In the genomic region with DNA sequence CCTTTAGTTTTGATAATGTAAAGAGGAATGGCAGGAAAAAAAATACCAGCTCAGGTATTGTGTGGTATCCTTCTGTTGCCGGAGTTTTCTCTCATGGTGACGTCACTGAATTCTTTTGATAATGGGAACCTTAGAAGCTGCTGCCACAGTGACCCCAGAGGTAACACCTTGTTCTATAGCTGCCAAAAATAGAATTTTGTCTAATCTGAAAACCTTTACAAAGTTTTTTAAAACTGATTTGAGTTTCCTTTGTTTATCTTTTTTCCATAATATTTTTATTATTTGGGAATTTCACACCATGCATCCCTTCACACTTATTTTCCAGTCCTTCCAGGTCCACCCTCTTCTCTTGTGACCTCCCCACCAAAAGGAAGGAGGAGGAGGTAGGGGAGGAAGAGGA, we compare ENCODE assay signal across 38 mouse cellular contexts. TPM values are rescaled to one million over a fixed set of nuclear protein-coding genes. Genes with fewer than 3 reads are reported as not detected.
"Had no signal": no experiment of that assay in that cellular context is flagged by ENCODE, and none has a peak within 500 bp of the region (broad histone marks: within the 10 kb centered on the region; RNA-seq: fewer than 3 reads in every experiment).

A gene (minus strand): TSS at position 101 of the 400 bp plus-strand sequence.

- H3K4me3 ChIP-seq: embryonic facial prominence, embryonic 10.5 days; embryonic facial prominence, embryonic 12.5 days; embryonic facial prominence, embryonic 13.5 days; embryonic facial prominence, embryonic 15.5 days; erythroblast, embryonic 14.5 days; forebrain, embryonic 10.5 days; forebrain, embryonic 12.5 days; forebrain, embryonic 13.5 days; forebrain, embryonic 15.5 days; gastrocnemius, adult 2 months; heart, adult 2 months had no signal

- H3K4me1 ChIP-seq: embryonic facial prominence, embryonic 10.5 days; embryonic facial prominence, embryonic 12.5 days; embryonic facial prominence, embryonic 13.5 days; embryonic facial prominence, embryonic 15.5 days; forebrain, embryonic 10.5 days; forebrain, embryonic 12.5 days; forebrain, embryonic 13.5 days; forebrain, embryonic 15.5 days had no signal

- DNase-seq: cerebellum, adult 8-10 months; cerebellum, adult 9-10 months; cerebellum, adult 9-11 months; cerebellum, postnatal 10 days; cerebellum, postnatal 14 days; cerebellum, postnatal 25 days; cerebellum, postnatal 36 days; embryo, embryonic 11 days; forebrain, postnatal 0 days; gastrocnemius, adult 2 months; gastrocnemius, postnatal 10 days; gastrocnemius, postnatal 14 days; gastrocnemius, postnatal 25 days; gastrocnemius, postnatal 36 days; heart, adult 18-20 months; heart, adult 2 months had no signal

- H3K27me3 ChIP-seq: embryonic facial prominence, embryonic 12.5 days; embryonic facial prominence, embryonic 13.5 days; embryonic facial prominence, embryonic 15.5 days; forebrain, embryonic 12.5 days; forebrain, embryonic 13.5 days; forebrain, embryonic 15.5 days had no signal

- H3K36me3 ChIP-seq: embryonic facial prominence, embryonic 10.5 days; embryonic facial prominence, embryonic 12.5 days; embryonic facial prominence, embryonic 13.5 days; embryonic facial prominence, embryonic 15.5 days; forebrain, embryonic 10.5 days; forebrain, embryonic 12.5 days; forebrain, embryonic 15.5 days had no signal

- ATAC-seq: forebrain, embryonic 13.5 days; forebrain, embryonic 14.5 days; forebrain, embryonic 15.5 days; forebrain, embryonic 16.5 days; forebrain, postnatal 0 days had no signal

- H3K27ac ChIP-seq: embryonic facial prominence, embryonic 10.5 days; embryonic facial prominence, embryonic 12.5 days; embryonic facial prominence, embryonic 13.5 days; embryonic facial prominence, embryonic 15.5 days; forebrain, embryonic 10.5 days; forebrain, embryonic 12.5 days; forebrain, embryonic 13.5 days; forebrain, embryonic 15.5 days; gastrocnemius, adult 2 months; heart, adult 2 months had no signal

- H3K9me3 ChIP-seq: embryonic facial prominence, embryonic 12.5 days; embryonic facial prominence, embryonic 15.5 days; forebrain, embryonic 10.5 days; forebrain, embryonic 12.5 days; forebrain, embryonic 13.5 days; forebrain, embryonic 15.5 days had no signal

RNA-seq across cellular contexts. Expression of the gene that starts here (rescaled TPM):
- total RNA-seq: common myeloid progenitor, adult 5-6 weeks; forebrain, postnatal 0 days; gastrocnemius, adult 18-20 months; gastrocnemius, adult 2 months; gastrocnemius, adult 8-10 months; gastrocnemius, postnatal 10 days; gastrocnemius, postnatal 14 days; gastrocnemius, postnatal 25 days; gastrocnemius, postnatal 36 days; gastrocnemius, postnatal 4 days; granulocyte monocyte progenitor cell, adult 5-6 weeks; heart, adult 18-20 months; heart, adult 2 months had no signal
- polyA plus RNA-seq: cortical plate, adult 2 months; embryonic facial prominence, embryonic 10.5 days; embryonic facial prominence, embryonic 11.5 days; embryonic facial prominence, embryonic 12.5 days; embryonic facial prominence, embryonic 13.5 days; embryonic facial prominence, embryonic 14.5 days; embryonic facial prominence, embryonic 15.5 days; erythroblast, embryonic 14.5 days; forebrain, embryonic 10.5 days; forebrain, embryonic 11.5 days; forebrain, embryonic 12.5 days; forebrain, embryonic 13.5 days; forebrain, embryonic 14.5 days; forebrain, embryonic 15.5 days; forebrain, embryonic 16.5 days; forebrain, postnatal 0 days; frontal cortex, adult 2 months; gonadal fat pad, adult 2 months; heart, adult 2 months had no signal
